Mouse (Mus musculus): ENCODE results near the gene 4931428L18Rik. TPM values are rescaled to one million over a fixed set of nuclear protein-coding genes. Genes with fewer than 3 reads are reported as not detected.

Gene 4931428L18Rik
- polyA plus RNA-seq, 1 experiment from 2014 or later = not detected

GRCm38 (mm10) chr1:31142288-31143094, 80.0 kb downstream of the 4931428L18Rik start:
- WGBS = 36% methylated on average over 8 of the region's 8 CpGs
- Histone ChIP-seq H3K36me3 (no peaks in the 10 kb centered on the region), H3K9me3 (no peaks in the 10 kb centered on the region), H3K4me3 (replicated peaks) (no peak overlapping the region), H3K9ac (no peak overlapping the region), H3K4me1 (replicated peaks) (0 out of 2 replicates have a peak, but pooled peaks cover 5% of the 10 kb centered on the region), H3K27me3 (replicated peaks) (no peaks in the 10 kb centered on the region), H3K27ac (no peak overlapping the region), H3K4me2 (replicated peaks) (no peak overlapping the region)
- ATAC-seq = no peak

- Histone ChIP-seq H3K36me3 (no peaks in the 10 kb centered on the region), H3K27me3 (replicated peaks) (no peaks in the 10 kb centered on the region), H3K9ac (no peak overlapping the region), H3K4me1 (replicated peaks) (0 out of 2 replicates have a peak, but pooled peaks cover 5% of the 10 kb centered on the region), H3K27ac (no peak overlapping the region), H3K9me3 (no peaks in the 10 kb centered on the region), H3K4me3 (replicated peaks) (no peak overlapping the region), H3K4me2 (replicated peaks) (no peak overlapping the region)
- WGBS = 51% methylated on average over 3 of the region's 3 CpGs
- ATAC-seq = peak; percentile 90
Observed at GRCm38 (mm10) chr1:31138387-31138786, 84.1 kb downstream of the 4931428L18Rik start.

DNA sequence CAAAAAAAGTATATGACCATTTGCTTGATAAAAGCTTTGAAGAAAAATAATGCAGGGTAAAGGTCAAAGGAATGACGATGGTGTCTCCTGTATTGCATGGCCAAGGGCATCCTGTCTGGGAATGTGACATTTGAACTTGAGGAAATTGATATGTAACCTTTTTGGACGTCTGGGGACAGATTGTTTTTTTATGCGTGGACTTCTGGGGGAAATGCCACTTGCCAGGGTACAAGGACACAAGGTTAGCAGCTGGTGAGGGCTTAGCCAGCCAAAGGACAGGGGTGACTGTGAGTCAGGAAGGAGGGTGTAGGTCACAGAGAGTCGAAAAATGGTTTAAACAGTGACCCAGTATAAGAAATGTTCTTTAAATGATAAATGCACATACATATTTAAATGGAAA, 109.0 kb downstream of the 4931428L18Rik start:
- Histone ChIP-seq H3K9ac (no peak overlapping the region), H3K27ac (no peak overlapping the region), H3K27me3 (replicated peaks) (no peaks in the 10 kb centered on the region), H3K4me1 (replicated peaks) (no peaks in the 10 kb centered on the region), H3K9me3 (no peaks in the 10 kb centered on the region), H3K36me3 (no peaks in the 10 kb centered on the region), H3K4me3 (replicated peaks) (no peak overlapping the region), H3K4me2 (replicated peaks) (no peak overlapping the region)
- ATAC-seq = no peak
- WGBS = 61% methylated on average over 4 of the region's 4 CpGs

- H3K27ac ChIP-seq = no peak overlapping the region
- no peak overlapping the region for H3K4me2 ChIP-seq (replicated peaks)
- 79% methylated on average over 3 of the region's 3 CpGs for WGBS
- no peaks in the 10 kb centered on the region for H3K27me3 ChIP-seq (replicated peaks)
- H3K36me3 ChIP-seq = no peaks in the 10 kb centered on the region
- no peak overlapping the region for H3K9ac ChIP-seq
- ATAC-seq = no peak
- H3K4me3 ChIP-seq (replicated peaks) = no peak overlapping the region
- H3K9me3 ChIP-seq = no peaks in the 10 kb centered on the region
- no peaks in the 10 kb centered on the region for H3K4me1 ChIP-seq (replicated peaks)
Observed at GRCm38 (mm10) chr1:31107961-31108360, 114.5 kb downstream of the 4931428L18Rik start.

DNA sequence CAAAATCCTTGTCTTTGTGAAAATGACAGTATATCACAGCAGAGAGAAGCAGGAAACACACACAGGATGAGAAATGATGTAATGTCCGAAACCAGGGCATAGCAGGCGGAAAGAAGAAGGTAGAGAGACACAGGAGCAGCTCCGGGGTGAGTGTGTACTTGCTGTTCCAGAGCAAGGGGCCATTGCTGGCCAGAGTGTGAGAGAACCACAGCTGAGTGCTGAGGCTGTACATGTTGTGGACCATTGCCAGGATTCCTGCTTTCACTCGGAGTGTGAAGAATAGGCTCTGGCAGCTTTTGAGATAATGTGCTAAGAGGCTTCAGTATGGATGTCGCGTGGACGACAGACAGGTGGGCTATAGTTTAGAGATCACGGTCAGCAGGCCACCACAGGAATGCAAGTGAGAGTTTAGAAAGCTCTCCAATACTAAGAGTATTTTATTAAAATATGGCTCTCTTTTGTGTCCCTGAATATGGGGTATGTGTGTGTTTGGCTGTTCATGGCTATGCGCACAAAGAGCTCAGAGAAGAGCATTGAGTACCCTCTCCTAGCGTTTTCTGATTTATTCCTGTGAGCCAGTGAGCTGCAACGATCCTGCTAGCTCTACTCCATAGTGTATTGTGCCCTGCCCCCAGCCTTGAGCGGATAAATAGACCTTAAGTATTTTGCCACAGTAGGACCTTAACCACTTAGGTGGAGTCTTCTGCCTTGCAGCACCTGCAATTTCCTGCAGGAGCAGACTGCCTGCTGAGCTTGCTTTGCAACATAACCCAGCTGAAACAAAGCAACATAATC, 119.4 kb downstream of the 4931428L18Rik start:
- no peaks in the 10 kb centered on the region for H3K9me3 ChIP-seq
- no peak overlapping the region for H3K4me2 ChIP-seq (replicated peaks)
- ATAC-seq = peak; percentile 66; the same call in 1 of the 2 replicates
- no peaks in the 10 kb centered on the region; the same call in 1 of the 2 replicates for H3K4me1 ChIP-seq (replicated peaks)
- H3K27me3 ChIP-seq (replicated peaks) = no peaks in the 10 kb centered on the region
- H3K27ac ChIP-seq = no peak overlapping the region
- 59% methylated on average over 12 of the region's 12 CpGs for WGBS
- no peak overlapping the region for H3K4me3 ChIP-seq (replicated peaks)
- H3K9ac ChIP-seq = no peak overlapping the region
- no peaks in the 10 kb centered on the region for H3K36me3 ChIP-seq

DNA sequence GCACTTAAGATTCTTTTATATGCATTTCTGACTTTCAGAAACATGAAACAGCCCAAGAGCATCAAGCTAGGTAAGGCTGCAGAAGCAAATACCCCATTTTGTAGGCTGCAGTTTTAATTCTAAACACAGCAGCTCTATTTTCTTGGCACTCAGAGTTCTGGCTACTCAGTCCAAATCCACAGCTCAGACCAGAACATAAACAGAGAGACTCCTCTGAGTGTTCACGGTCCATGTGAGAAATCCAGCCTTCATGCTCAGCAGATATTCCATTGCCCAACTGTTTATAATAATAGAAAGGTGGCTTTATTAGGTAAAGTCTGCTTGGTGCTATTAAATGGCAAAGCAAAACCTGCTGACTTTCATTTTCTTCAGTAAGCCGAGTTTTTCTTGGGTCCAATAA, 120.2 kb downstream of the 4931428L18Rik start:
- Histone ChIP-seq H3K27ac (no peak overlapping the region), H3K4me2 (replicated peaks) (no peak overlapping the region), H3K9me3 (no peaks in the 10 kb centered on the region), H3K27me3 (replicated peaks) (no peaks in the 10 kb centered on the region), H3K9ac (no peak overlapping the region), H3K36me3 (no peaks in the 10 kb centered on the region), H3K4me3 (replicated peaks) (no peak overlapping the region), H3K4me1 (replicated peaks) (no peaks in the 10 kb centered on the region; the same call in 1 of the 2 replicates)
- ATAC-seq = no peak
- WGBS = 57% methylated on average over 2 of the region's 2 CpGs

- H3K4me2 ChIP-seq (replicated peaks) = no peak overlapping the region
- H3K36me3 ChIP-seq = no peaks in the 10 kb centered on the region
- H3K9me3 ChIP-seq = no peaks in the 10 kb centered on the region
- ATAC-seq = peak; percentile 54; the same call in 1 of the 2 replicates
- no peak overlapping the region for H3K4me3 ChIP-seq (replicated peaks)
- WGBS = 69% methylated on average over 3 of the region's 3 CpGs
- no peak overlapping the region for H3K9ac ChIP-seq
- H3K4me1 ChIP-seq (replicated peaks) = peaks cover 4% of the 10 kb centered on the region; the same call in 1 of the 2 replicates
- H3K27me3 ChIP-seq (replicated peaks) = no peaks in the 10 kb centered on the region
- no peak overlapping the region for H3K27ac ChIP-seq
Observed at GRCm38 (mm10) chr1:31097208-31097607, 125.3 kb downstream of the 4931428L18Rik start.

- no peaks in the 10 kb centered on the region for H3K27me3 ChIP-seq (replicated peaks)
- H3K9me3 ChIP-seq = no peaks in the 10 kb centered on the region
- no peak overlapping the region for H3K4me3 ChIP-seq (replicated peaks)
- 55% methylated on average over 2 of the region's 2 CpGs for WGBS
- no peak overlapping the region for H3K27ac ChIP-seq
- ATAC-seq = peak; percentile 13; the same call in 1 of the 2 replicates
- H3K4me2 ChIP-seq (replicated peaks) = no peak overlapping the region
- H3K36me3 ChIP-seq = no peaks in the 10 kb centered on the region
- H3K9ac ChIP-seq = no peak overlapping the region
- peaks cover 4% of the 10 kb centered on the region; the same call in 1 of the 2 replicates for H3K4me1 ChIP-seq (replicated peaks)
Observed at GRCm38 (mm10) chr1:31096466-31096793, 126.1 kb downstream of the 4931428L18Rik start.

DNA sequence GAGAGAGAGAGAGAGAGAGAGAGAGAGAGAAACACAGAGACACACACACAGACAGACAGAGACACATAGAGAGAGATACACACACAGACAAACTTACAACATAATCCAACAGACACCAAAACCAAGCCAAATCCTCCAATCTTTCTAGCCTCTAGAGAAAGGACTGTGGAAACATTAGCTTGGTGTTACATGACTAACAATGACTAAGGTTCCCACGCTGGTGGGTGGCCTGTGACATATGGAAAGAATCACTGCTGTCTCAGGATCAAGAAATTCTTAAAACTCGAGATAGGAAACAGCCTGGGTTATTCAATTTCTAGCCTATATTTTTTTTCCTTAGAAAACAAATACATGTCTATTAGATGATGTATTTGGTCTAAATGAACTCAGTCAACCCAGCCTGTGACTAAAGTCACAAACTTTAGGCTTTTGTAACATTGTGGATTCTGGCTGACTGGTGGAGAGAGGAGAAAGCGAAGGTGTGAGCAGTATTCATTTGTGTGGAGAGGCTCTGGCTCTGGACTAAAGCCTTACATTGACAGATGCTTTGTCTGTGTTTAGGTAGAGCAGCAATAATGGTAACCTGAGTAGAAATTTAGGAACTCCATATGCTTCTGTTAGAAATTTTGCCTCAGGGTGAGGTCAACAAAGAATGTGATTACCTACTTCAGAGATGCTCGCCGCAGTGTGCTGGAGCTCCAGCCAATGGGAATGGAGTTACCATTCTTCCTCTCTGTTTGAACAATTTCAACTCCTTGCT, 126.6 kb downstream of the 4931428L18Rik start:
- Histone ChIP-seq H3K4me3 (replicated peaks) (no peak overlapping the region), H3K9me3 (no peaks in the 10 kb centered on the region), H3K9ac (no peak overlapping the region), H3K4me1 (replicated peaks) (peaks cover 4% of the 10 kb centered on the region; the same call in 1 of the 2 replicates), H3K27ac (peak overlapping the region; percentile 40), H3K27me3 (replicated peaks) (no peaks in the 10 kb centered on the region), H3K4me2 (replicated peaks) (no peak overlapping the region), H3K36me3 (no peaks in the 10 kb centered on the region)
- 57% methylated on average over 5 of the region's 5 CpGs for WGBS
- no peak for ATAC-seq

DNA sequence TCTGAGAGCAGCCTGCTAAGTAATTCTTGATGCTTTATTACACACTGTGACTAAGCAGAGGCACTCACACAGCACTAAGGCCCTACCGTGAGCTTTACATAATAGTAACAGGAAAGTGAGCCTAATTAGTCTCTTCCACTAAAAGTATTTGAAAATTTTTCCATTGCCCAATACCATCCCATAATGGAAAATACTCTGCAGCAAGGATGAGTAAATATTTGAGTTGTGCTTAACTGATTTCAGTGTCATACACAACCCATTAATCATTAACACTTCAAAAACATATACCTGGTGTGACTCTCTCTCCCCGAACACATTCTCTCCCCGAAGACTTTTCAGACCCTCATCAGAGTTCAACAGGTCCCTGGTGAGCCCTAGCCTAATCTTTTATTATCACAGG, 127.7 kb downstream of the 4931428L18Rik start:
- H3K4me3 ChIP-seq (replicated peaks) = no peak overlapping the region
- WGBS = 49% methylated on average over 3 of the region's 3 CpGs

GRCm38 (mm10) chr1:31093939-31094338, 128.5 kb downstream of the 4931428L18Rik start:
- Histone ChIP-seq H3K9ac (no peak overlapping the region), H3K4me3 (replicated peaks) (no peak overlapping the region), H3K4me1 (replicated peaks) (peaks cover 4% of the 10 kb centered on the region; the same call in 1 of the 2 replicates), H3K36me3 (no peaks in the 10 kb centered on the region), H3K27ac (no peak overlapping the region), H3K4me2 (replicated peaks) (no peak overlapping the region), H3K27me3 (replicated peaks) (no peaks in the 10 kb centered on the region), H3K9me3 (no peaks in the 10 kb centered on the region)
- ATAC-seq = no peak
- WGBS = 74% methylated on average over 1 of the region's 1 CpGs

More for the DNA sequence above, 127.7 kb downstream of the 4931428L18Rik start:
- 0 out of 2 replicates have a peak overlapping the region, but pooled peaks have one; percentile 40 for H3K27ac ChIP-seq
- ATAC-seq = peak; percentile 86
- H3K9ac ChIP-seq = no peak overlapping the region
- H3K4me1 ChIP-seq (replicated peaks) = peaks cover 4% of the 10 kb centered on the region; the same call in 1 of the 2 replicates
- H3K4me2 ChIP-seq (replicated peaks) = no peak overlapping the region
- no peaks in the 10 kb centered on the region for H3K27me3 ChIP-seq (replicated peaks)
- H3K9me3 ChIP-seq = no peaks in the 10 kb centered on the region
- no peaks in the 10 kb centered on the region for H3K36me3 ChIP-seq

- Histone ChIP-seq H3K4me1 (replicated peaks) (no peaks in the 10 kb centered on the region), H3K27ac (no peak overlapping the region), H3K36me3 (no peaks in the 10 kb centered on the region), H3K9me3 (no peaks in the 10 kb centered on the region), H3K27me3 (replicated peaks) (no peaks in the 10 kb centered on the region), H3K9ac (no peak overlapping the region), H3K4me2 (replicated peaks) (no peak overlapping the region), H3K4me3 (replicated peaks) (no peak overlapping the region)
- ATAC-seq = peak; percentile 88
- WGBS = 56% methylated on average over 4 of the region's 4 CpGs
Observed at GRCm38 (mm10) chr1:31088686-31089085, 133.8 kb downstream of the 4931428L18Rik start.

All from intestine, embryonic 15.5 days (tissue).